Comparison of ENCODE assay signal across 7 mouse cellular contexts in genomic region chr10:21997550-21998204, GRCm38 (mm10).
A peak's percentile ranks its signal among the peaks of the same experiment; 100 is the strongest.
DNase-seq lines count a peak whose midpoint lies in the region; ATAC-seq and TF ChIP-seq lines count a peak whose summit lies in the region.

No protein-coding gene starts in this region.

- WGBS in hindbrain, postnatal 0 days: 83% methylated on average over 12 of the region's 12 CpGs
- 89% methylated on average over 12 of the region's 12 CpGs for WGBS in hindbrain, embryonic 14.5 days
- WGBS in intestine, embryonic 15.5 days: 88% methylated on average over 12 of the region's 12 CpGs

- DNase-seq in hindbrain, postnatal 0 days (ENCODE audit: low spot score): no peak
- no peak for DNase-seq in hindbrain, embryonic 14.5 days (ENCODE audit: low spot score)
- peak; percentile 32 for DNase-seq in 3134 (ENCODE audit: extremely low read depth, insufficient read length, low spot score)
- no peak for DNase-seq in B cell, adult 2 months
- DNase-seq in embryo, embryonic 11 days: no peak

- peaks cover 4% of the 10 kb centered on the region for H3K4me1 ChIP-seq in hindbrain, postnatal 0 days (ENCODE audit: insufficient read depth, low read length)
- H3K4me1 ChIP-seq in hindbrain, embryonic 14.5 days (replicated peaks; ENCODE audit: control insufficient read depth, insufficient read depth, low read length): peaks cover 3% of the 10 kb centered on the region; the same call in 1 of the 2 replicates
- H3K4me1 ChIP-seq in E14TG2a.4 (replicated peaks; ENCODE audit: low read depth, low read length): peaks cover 45% of the 10 kb centered on the region
- peaks cover 4% of the 10 kb centered on the region for H3K4me1 ChIP-seq in intestine, embryonic 15.5 days (replicated peaks)

- no peak overlapping the region for H3K9ac ChIP-seq in hindbrain, postnatal 0 days (replicated peaks; ENCODE audit: low read length)
- H3K9ac ChIP-seq in hindbrain, embryonic 14.5 days: no peak overlapping the region
- no peak overlapping the region for H3K9ac ChIP-seq in intestine, embryonic 15.5 days

- no peaks in the 10 kb centered on the region for H3K27me3 ChIP-seq in hindbrain, postnatal 0 days (ENCODE audit: insufficient read depth, low read length)
- no peaks in the 10 kb centered on the region; the same call in 1 of the 2 replicates for H3K27me3 ChIP-seq in hindbrain, embryonic 14.5 days (ENCODE audit: control insufficient read depth, insufficient read depth, low read length)
- no peaks in the 10 kb centered on the region for H3K27me3 ChIP-seq in E14TG2a.4 (ENCODE audit: insufficient read depth, low read length)
- H3K27me3 ChIP-seq in intestine, embryonic 15.5 days (replicated peaks): 0 out of 2 replicates have a peak, but pooled peaks cover 4% of the 10 kb centered on the region

- no peak for ATAC-seq in hindbrain, postnatal 0 days
- no peak for ATAC-seq in hindbrain, embryonic 14.5 days (ENCODE audit: low FRiP score)
- ATAC-seq in intestine, embryonic 15.5 days: no peak

- H3K9me3 ChIP-seq in hindbrain, postnatal 0 days (ENCODE audit: low read length): no peaks in the 10 kb centered on the region
- H3K9me3 ChIP-seq in hindbrain, embryonic 14.5 days (ENCODE audit: control insufficient read depth, low read length): 0 out of 2 replicates have a peak, but pooled peaks cover 2% of the 10 kb centered on the region
- no peaks in the 10 kb centered on the region for H3K9me3 ChIP-seq in E14TG2a.4 (ENCODE audit: low read length)
- H3K9me3 ChIP-seq in intestine, embryonic 15.5 days: no peaks in the 10 kb centered on the region

- no peak overlapping the region for H3K4me3 ChIP-seq in hindbrain, postnatal 0 days (ENCODE audit: low read length)
- no peak overlapping the region for H3K4me3 ChIP-seq in hindbrain, embryonic 14.5 days (replicated peaks; ENCODE audit: low read length)
- H3K4me3 ChIP-seq in E14TG2a.4 (replicated peaks; ENCODE audit: low read length): peak overlapping the region; percentile 91
- no peak overlapping the region for H3K4me3 ChIP-seq in intestine, embryonic 15.5 days (replicated peaks)

- peaks cover 20% of the 10 kb centered on the region for H3K36me3 ChIP-seq in hindbrain, postnatal 0 days (ENCODE audit: insufficient read depth, low read length)
- peaks cover 36% of the 10 kb centered on the region for H3K36me3 ChIP-seq in hindbrain, embryonic 14.5 days (replicated peaks; ENCODE audit: control insufficient read depth, insufficient read depth)
- H3K36me3 ChIP-seq in E14TG2a.4 (ENCODE audit: insufficient read depth, low read length): peaks cover 52% of the 10 kb centered on the region
- H3K36me3 ChIP-seq in intestine, embryonic 15.5 days: no peaks in the 10 kb centered on the region

- H3K27ac ChIP-seq in hindbrain, postnatal 0 days: no peak overlapping the region
- no peak overlapping the region for H3K27ac ChIP-seq in hindbrain, embryonic 14.5 days
- H3K27ac ChIP-seq in intestine, embryonic 15.5 days: no peak overlapping the region

- peak overlapping the region; percentile 43 for H3K4me2 ChIP-seq in hindbrain, postnatal 0 days (ENCODE audit: low read depth, low read length)
- H3K4me2 ChIP-seq in hindbrain, embryonic 14.5 days (replicated peaks): no peak overlapping the region
- peak overlapping the region; percentile 49; the same call in 1 of the 2 replicates for H3K4me2 ChIP-seq in intestine, embryonic 15.5 days (replicated peaks)

- TF ChIP-seq CTCF in hindbrain, postnatal 0 days (IDR thresholded peaks at IDR 0.05; ENCODE audit: low read depth): no peak
- TF ChIP-seq CTCF in E14TG2a.4 (conservative IDR thresholded peaks at IDR 0.05; ENCODE audit: low read length): no peak
